Mouse (Mus musculus): ENCODE results near the gene Pf4.

DNA sequence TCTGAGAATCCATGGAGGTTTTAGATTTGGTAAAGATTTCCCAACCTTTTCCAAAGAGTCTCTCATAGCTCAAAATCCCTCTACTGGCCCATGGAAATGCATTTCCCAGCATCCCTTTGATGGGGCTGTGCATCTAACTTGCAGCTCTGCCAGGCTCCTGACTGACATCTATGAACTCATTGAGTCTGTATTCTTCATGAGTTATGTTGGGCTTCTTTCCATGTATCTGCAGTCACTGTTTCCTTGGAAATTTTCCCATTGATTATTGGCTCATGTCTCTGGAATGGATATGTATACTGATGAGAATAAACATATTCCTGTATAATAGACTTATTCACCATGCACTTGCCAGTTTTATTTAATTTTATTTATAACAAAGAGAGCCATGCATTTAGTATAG lies 33.8 kb downstream of the Pf4 start:
- no peak for TF ChIP-seq CTCF (IDR thresholded peaks at IDR 0.05; ENCODE audit: extremely low read depth, insufficient read depth, insufficient read length, insufficient replicate concordance)
- no peak for TF ChIP-seq POLR2A (IDR thresholded peaks at IDR 0.05; ENCODE audit: low read depth, low read length)
